29 mouse cellular contexts compared by ENCODE assay signal in genomic region chr2:103328731-103329130, GRCm38 (mm10). TPM values are rescaled to one million over a fixed set of nuclear protein-coding genes. Genes with fewer than 3 reads are reported as not detected.
DNase-seq lines count a peak whose midpoint lies in the region; ATAC-seq and TF ChIP-seq lines count a peak whose summit lies in the region.
"Had no signal": no experiment of that assay in that cellular context is flagged by ENCODE, and none has a peak within 500 bp of the region (broad histone marks: within the 10 kb centered on the region; RNA-seq: fewer than 3 reads in every experiment).

No protein-coding gene starts in this region.

- H3K27me3 ChIP-seq in liver, embryonic 11.5 days (replicated peaks; ENCODE audit: control insufficient read depth, insufficient read depth, low read length) = no peaks in the 10 kb centered on the region; the same call in 1 of the 2 replicates
- no peaks in the 10 kb centered on the region for H3K27me3 ChIP-seq in liver, postnatal 0 days (ENCODE audit: insufficient read depth, low read length)
- peaks cover 9% of the 10 kb centered on the region; the same call in 1 of the 2 replicates for H3K27me3 ChIP-seq in G1E (ENCODE audit: insufficient read depth, low read length)
- no peaks in the 10 kb centered on the region for H3K27me3 ChIP-seq in liver, embryonic 14.5 days (ENCODE audit: control insufficient read depth, insufficient read depth, low read length)
- H3K27me3 ChIP-seq: CH12.LX; embryonic facial prominence, embryonic 13.5 days; forebrain, embryonic 12.5 days; forebrain, embryonic 15.5 days; hindbrain, embryonic 12.5 days; hindbrain, embryonic 15.5 days had no signal

- TF ChIP-seq EP300 in liver, postnatal 0 days (IDR thresholded peaks at IDR 0.05; ENCODE audit: low read depth) = no peak
- peak; percentile 40 for TF ChIP-seq EP300 in liver, embryonic 14.5 days (IDR thresholded peaks at IDR 0.05; ENCODE audit: low read depth)

- no peak overlapping the region for H3K27ac ChIP-seq in liver, embryonic 11.5 days (ENCODE audit: low read depth, low read length)
- no peak overlapping the region for H3K27ac ChIP-seq in liver, postnatal 0 days (ENCODE audit: low read depth)
- no peak overlapping the region for H3K27ac ChIP-seq in liver, embryonic 14.5 days
- H3K27ac ChIP-seq: embryonic facial prominence, embryonic 10.5 days; embryonic facial prominence, embryonic 13.5 days; forebrain, embryonic 12.5 days; forebrain, embryonic 15.5 days; hindbrain, embryonic 12.5 days; hindbrain, embryonic 15.5 days had no signal

- WGBS in liver, embryonic 11.5 days = 73% methylated on average over 4 of the region's 4 CpGs
- WGBS in liver, postnatal 0 days (ENCODE audit: insufficient replicate concordance) = 72% methylated on average over 4 of the region's 4 CpGs
- 62% methylated on average over 4 of the region's 4 CpGs for WGBS in liver, embryonic 14.5 days (ENCODE audit: insufficient replicate concordance)

- H3K9me3 ChIP-seq in liver, embryonic 11.5 days (ENCODE audit: control insufficient read depth, low read length) = no peaks in the 10 kb centered on the region
- H3K9me3 ChIP-seq in liver, postnatal 0 days (ENCODE audit: low read length) = no peaks in the 10 kb centered on the region
- no peaks in the 10 kb centered on the region for H3K9me3 ChIP-seq in G1E (replicated peaks)
- H3K9me3 ChIP-seq in liver, embryonic 14.5 days (ENCODE audit: control insufficient read depth, low read length) = no peaks in the 10 kb centered on the region
- H3K9me3 ChIP-seq: embryonic facial prominence, embryonic 10.5 days; embryonic facial prominence, embryonic 13.5 days; forebrain, embryonic 12.5 days; forebrain, embryonic 15.5 days; hindbrain, embryonic 12.5 days; hindbrain, embryonic 15.5 days had no signal

- no peak overlapping the region for H3K4me2 ChIP-seq in liver, embryonic 11.5 days
- no peak overlapping the region for H3K4me2 ChIP-seq in liver, postnatal 0 days (ENCODE audit: low read depth, low read length)
- H3K4me2 ChIP-seq in liver, embryonic 14.5 days (ENCODE audit: low read depth) = no peak overlapping the region
- H3K4me2 ChIP-seq: embryonic facial prominence, embryonic 13.5 days; forebrain, embryonic 12.5 days; forebrain, embryonic 15.5 days; heart, embryonic 11.5 days; hindbrain, embryonic 12.5 days; hindbrain, embryonic 15.5 days had no signal

- H3K4me1 ChIP-seq in liver, embryonic 11.5 days (replicated peaks; ENCODE audit: control insufficient read depth, insufficient read depth, low read length) = peaks cover 14% of the 10 kb centered on the region; the same call in 1 of the 2 replicates
- H3K4me1 ChIP-seq in liver, postnatal 0 days (ENCODE audit: insufficient read depth) = peaks cover 6% of the 10 kb centered on the region; the same call in 1 of the 2 replicates
- H3K4me1 ChIP-seq in G1E (ENCODE audit: insufficient read depth, low read depth, low read length) = peaks cover 79% of the 10 kb centered on the region
- peaks cover 0 to 20% of the 10 kb centered on the region in 2 experiments; a peak in 2 of 4 replicates for H3K4me1 ChIP-seq in liver, embryonic 14.5 days (replicated peaks; ENCODE audit: control insufficient read depth in 2 of 2, insufficient read depth in 2 of 2, low read length in 1 of 2)
- H3K4me1 ChIP-seq: forebrain, embryonic 12.5 days; forebrain, embryonic 15.5 days; hindbrain, embryonic 12.5 days; hindbrain, embryonic 15.5 days had no signal

- peak; percentile 69 for ATAC-seq in liver, embryonic 11.5 days (replicated peaks; ENCODE audit: low FRiP score)
- ATAC-seq in liver, postnatal 0 days = no peak
- 0 out of 2 replicates have a peak, but pooled peaks have one; percentile 15 for ATAC-seq in G1E (ENCODE audit: extremely low read depth, insufficient number of reproducible peaks, low FRiP score, poor library complexity, severe bottlenecking)
- ATAC-seq in liver, embryonic 14.5 days (ENCODE audit: insufficient read depth) = peak; percentile 71; the same call in 1 of the 2 replicates
- ATAC-seq in megakaryocyte-erythroid progenitor cell, adult 5-6 weeks (replicated peaks; ENCODE audit: low FRiP score, low TSS enrichment, poor library complexity, severe bottlenecking) = peak; percentile 68
- ATAC-seq: forebrain, embryonic 15.5 days had no signal

- H3K36me3 ChIP-seq in liver, embryonic 11.5 days (ENCODE audit: control insufficient read depth, insufficient read depth, low read length) = no peaks in the 10 kb centered on the region
- H3K36me3 ChIP-seq in liver, postnatal 0 days (replicated peaks; ENCODE audit: insufficient read depth, low read length) = no peaks in the 10 kb centered on the region
- no peaks in the 10 kb centered on the region for H3K36me3 ChIP-seq in G1E (replicated peaks)
- H3K36me3 ChIP-seq in liver, embryonic 14.5 days (replicated peaks; ENCODE audit: control insufficient read depth, insufficient read depth, low read depth) = no peaks in the 10 kb centered on the region
- H3K36me3 ChIP-seq: embryonic facial prominence, embryonic 10.5 days; embryonic facial prominence, embryonic 13.5 days; forebrain, embryonic 12.5 days; forebrain, embryonic 15.5 days; hindbrain, embryonic 12.5 days; hindbrain, embryonic 15.5 days had no signal

- no peak for DNase-seq in liver, embryonic 11.5 days (ENCODE audit: low spot score)
- no peak for DNase-seq in liver, postnatal 0 days
- no peak for DNase-seq in G1E (ENCODE audit: low spot score)
- DNase-seq in liver, embryonic 14.5 days (ENCODE audit: low read depth in 3 of 3, low spot score in 3 of 3) = no peak
- DNase-seq in lung, postnatal 25 days (ENCODE audit: low spot score) = no peak
- no peak for DNase-seq in thymus, postnatal 0 days (ENCODE audit: low spot score)
- DNase-seq: adrenal gland, adult 2 months; adrenal gland, postnatal 14 days; B cell, adult 2 months; cerebellum, adult 11 months; cerebellum, adult 8-10 months; cerebellum, postnatal 10 days; cerebellum, postnatal 36 days; embryo, embryonic 11 days; gastrocnemius, postnatal 25 days had no signal

- no peak for TF ChIP-seq CTCF in liver, postnatal 0 days (IDR thresholded peaks at IDR 0.05; ENCODE audit: low read depth)
- no peak for TF ChIP-seq CTCF in G1E (IDR thresholded peaks at IDR 0.05; ENCODE audit: low read depth, low read length)
- no peak for TF ChIP-seq CTCF in liver, embryonic 14.5 days (IDR thresholded peaks at IDR 0.05; ENCODE audit: low read depth)

- H3K9ac ChIP-seq in liver, embryonic 11.5 days (ENCODE audit: low read depth, low read length) = no peak overlapping the region
- no peak overlapping the region for H3K9ac ChIP-seq in liver, postnatal 0 days (replicated peaks)
- no peak overlapping the region for H3K9ac ChIP-seq in liver, embryonic 14.5 days (replicated peaks)
- H3K9ac ChIP-seq: embryonic facial prominence, embryonic 13.5 days; forebrain, embryonic 12.5 days; forebrain, embryonic 15.5 days; hindbrain, embryonic 12.5 days; hindbrain, embryonic 15.5 days had no signal

- no peak overlapping the region for H3K4me3 ChIP-seq in liver, embryonic 11.5 days (ENCODE audit: low read depth, low read length)
- H3K4me3 ChIP-seq in liver, postnatal 0 days (ENCODE audit: low read depth, low read length) = no peak overlapping the region
- peak overlapping the region; percentile 57; the same call in 1 of the 2 replicates for H3K4me3 ChIP-seq in G1E (ENCODE audit: low read depth, low read length)
- no peak overlapping the region for H3K4me3 ChIP-seq in liver, embryonic 14.5 days (ENCODE audit: insufficient read depth in 1 of 2, low read depth in 2 of 2, low read length in 2 of 2)
- H3K4me3 ChIP-seq: embryonic facial prominence, embryonic 10.5 days; embryonic facial prominence, embryonic 13.5 days; erythroblast, embryonic 14.5 days; forebrain, embryonic 12.5 days; forebrain, embryonic 15.5 days; hindbrain, embryonic 12.5 days; hindbrain, embryonic 15.5 days had no signal

RNA-seq across cellular contexts. Expression of gene Ehf, which starts 25.7 kb away (rescaled TPM):
- polyA plus RNA-seq in liver, embryonic 11.5 days (2014; fragmentation: Nextera tagmentation; extraction: Ambion mirVana) = 0.11 and 0.26 TPM in 2 replicates
- polyA plus RNA-seq in liver, postnatal 0 days (2015; fragmentation: Nextera tagmentation; extraction: Ambion mirVana) = 0.15 and 0.26 TPM in 2 replicates
- 15.6 and 21.1 TPM in 2 replicates for total RNA-seq in G1E (2014; fragmentation: Nextera tagmentation)
- 0.64 and 0.98 TPM in 2 replicates for total RNA-seq in G1E (2017)
- polyA plus RNA-seq in G1E (2012) = 0.14 and 0.15 TPM in 2 replicates
- polyA plus RNA-seq in liver, embryonic 14.5 days (2012; rRNA removed) = 0.04 and 0.10 TPM in 2 replicates
- polyA plus RNA-seq in liver, embryonic 14.5 days (2014; fragmentation: Nextera tagmentation; extraction: Ambion mirVana) = 0.08 and 0.27 TPM in 2 replicates
- total RNA-seq in megakaryocyte-erythroid progenitor cell, adult 5-6 weeks (2014; fragmentation: Nextera tagmentation) = not detected in 2 replicates
- not detected in 2 replicates for total RNA-seq in megakaryocyte-erythroid progenitor cell, adult 5-6 weeks (2017)
- 1.9 and 2.2 TPM in 2 replicates for polyA plus RNA-seq in thymus, postnatal 0 days (2015; fragmentation: Nextera tagmentation; extraction: Ambion mirVana)
- total RNA-seq: gastrocnemius, adult 8-10 months; gastrocnemius, postnatal 25 days; heart, postnatal 25 days; MEL had no signal
- polyA plus RNA-seq: embryonic facial prominence, embryonic 10.5 days; heart, postnatal 0 days; hindbrain, embryonic 12.5 days had no signal
